Mouse (Mus musculus): ENCODE results near the gene Hnrnpul1.

The Hnrnpul1 gene

GRCm38 (mm10) chr7:25785752-25786151 lies 31.2 kb upstream of the Hnrnpul1 start:
- no peak for DNase-seq (ENCODE audit: low read depth, low spot score)
- Histone ChIP-seq H3K36me3 (ENCODE audit: control insufficient read depth, insufficient read depth, low read length, poor library complexity, severe bottlenecking) (no peaks in the 10 kb centered on the region), H3K27me3 (ENCODE audit: control insufficient read depth, insufficient read depth, low read length, poor library complexity, severe bottlenecking) (no peaks in the 10 kb centered on the region)

- Histone ChIP-seq H3K27me3 (ENCODE audit: control insufficient read depth, insufficient read depth, low read length, poor library complexity, severe bottlenecking) (no peaks in the 10 kb centered on the region), H3K36me3 (ENCODE audit: control insufficient read depth, insufficient read depth, low read length, poor library complexity, severe bottlenecking) (no peaks in the 10 kb centered on the region)
- no peak for DNase-seq (ENCODE audit: low read depth, low spot score)
These were observed 30.3 kb upstream of the Hnrnpul1 start for GRCm38 (mm10) chr7:25784808-25785207.

- no peak for DNase-seq (ENCODE audit: low read depth, low spot score)
- Histone ChIP-seq H3K27me3 (ENCODE audit: control insufficient read depth, insufficient read depth, low read length, poor library complexity, severe bottlenecking) (no peaks in the 10 kb centered on the region), H3K36me3 (ENCODE audit: control insufficient read depth, insufficient read depth, low read length, poor library complexity, severe bottlenecking) (no peaks in the 10 kb centered on the region)
These were observed 29.2 kb upstream of the Hnrnpul1 start for GRCm38 (mm10) chr7:25783746-25784145.

- DNase-seq (ENCODE audit: low read depth, low spot score) = no peak
- no peaks in the 10 kb centered on the region for H3K36me3 ChIP-seq (ENCODE audit: control insufficient read depth, insufficient read depth, low read length, poor library complexity, severe bottlenecking)
- H3K27me3 ChIP-seq (ENCODE audit: control insufficient read depth, insufficient read depth, low read length, poor library complexity, severe bottlenecking) = no peaks in the 10 kb centered on the region
These were observed 28.2 kb upstream of the Hnrnpul1 start for GRCm38 (mm10) chr7:25782744-25783143.

- DNase-seq (ENCODE audit: low read depth, low spot score) = no peak
- H3K27me3 ChIP-seq (ENCODE audit: control insufficient read depth, insufficient read depth, low read length, poor library complexity, severe bottlenecking) = no peaks in the 10 kb centered on the region
- no peaks in the 10 kb centered on the region for H3K36me3 ChIP-seq (ENCODE audit: control insufficient read depth, insufficient read depth, low read length, poor library complexity, severe bottlenecking)
These were observed 27.5 kb upstream of the Hnrnpul1 start for GRCm38 (mm10) chr7:25781937-25782610.

GRCm38 (mm10) chr7:25781321-25781936 lies 26.9 kb upstream of the Hnrnpul1 start:
- Histone ChIP-seq H3K36me3 (ENCODE audit: control insufficient read depth, insufficient read depth, low read length, poor library complexity, severe bottlenecking) (no peaks in the 10 kb centered on the region), H3K27me3 (ENCODE audit: control insufficient read depth, insufficient read depth, low read length, poor library complexity, severe bottlenecking) (no peaks in the 10 kb centered on the region)
- no peak for DNase-seq (ENCODE audit: low read depth, low spot score)

GRCm38 (mm10) chr7:25780753-25781152 lies 26.2 kb upstream of the Hnrnpul1 start:
- Histone ChIP-seq H3K36me3 (ENCODE audit: control insufficient read depth, insufficient read depth, low read length, poor library complexity, severe bottlenecking) (no peaks in the 10 kb centered on the region), H3K27me3 (ENCODE audit: control insufficient read depth, insufficient read depth, low read length, poor library complexity, severe bottlenecking) (no peaks in the 10 kb centered on the region)
- DNase-seq (ENCODE audit: low read depth, low spot score) = no peak

- Histone ChIP-seq H3K27me3 (ENCODE audit: control insufficient read depth, insufficient read depth, low read length, poor library complexity, severe bottlenecking) (no peaks in the 10 kb centered on the region), H3K36me3 (ENCODE audit: control insufficient read depth, insufficient read depth, low read length, poor library complexity, severe bottlenecking) (no peaks in the 10 kb centered on the region)
- no peak for DNase-seq (ENCODE audit: low read depth, low spot score)
These were observed 25.5 kb upstream of the Hnrnpul1 start for GRCm38 (mm10) chr7:25780021-25780420.

GRCm38 (mm10) chr7:25768229-25768628 lies 13.7 kb upstream of the Hnrnpul1 start:
- DNase-seq (ENCODE audit: low read depth, low spot score) = no peak
- Histone ChIP-seq H3K27me3 (ENCODE audit: control insufficient read depth, insufficient read depth, low read length, poor library complexity, severe bottlenecking) (no peaks in the 10 kb centered on the region), H3K36me3 (ENCODE audit: control insufficient read depth, insufficient read depth, low read length, poor library complexity, severe bottlenecking) (no peaks in the 10 kb centered on the region)

GRCm38 (mm10) chr7:25766108-25766507 lies 11.6 kb upstream of the Hnrnpul1 start:
- H3K36me3 ChIP-seq (ENCODE audit: control insufficient read depth, insufficient read depth, low read length, poor library complexity, severe bottlenecking) = no peaks in the 10 kb centered on the region
- no peak for DNase-seq (ENCODE audit: low read depth, low spot score)
- no peaks in the 10 kb centered on the region for H3K27me3 ChIP-seq (ENCODE audit: control insufficient read depth, insufficient read depth, low read length, poor library complexity, severe bottlenecking)

GRCm38 (mm10) chr7:25764221-25764620 lies 9.7 kb upstream of the Hnrnpul1 start:
- H3K27me3 ChIP-seq (ENCODE audit: control insufficient read depth, insufficient read depth, low read length, poor library complexity, severe bottlenecking) = no peaks in the 10 kb centered on the region
- no peaks in the 10 kb centered on the region for H3K36me3 ChIP-seq (ENCODE audit: control insufficient read depth, insufficient read depth, low read length, poor library complexity, severe bottlenecking)
- no peak for DNase-seq (ENCODE audit: low read depth, low spot score)

- no peaks in the 10 kb centered on the region for H3K36me3 ChIP-seq (ENCODE audit: control insufficient read depth, insufficient read depth, low read length, poor library complexity, severe bottlenecking)
- H3K27me3 ChIP-seq (ENCODE audit: control insufficient read depth, insufficient read depth, low read length, poor library complexity, severe bottlenecking) = no peaks in the 10 kb centered on the region
- DNase-seq (ENCODE audit: low read depth, low spot score) = no peak
These were observed 9.1 kb upstream of the Hnrnpul1 start for GRCm38 (mm10) chr7:25763678-25764077.

- no peak for DNase-seq (ENCODE audit: low read depth, low spot score)
- H3K27me3 ChIP-seq (ENCODE audit: control insufficient read depth, insufficient read depth, low read length, poor library complexity, severe bottlenecking) = no peaks in the 10 kb centered on the region
- no peaks in the 10 kb centered on the region for H3K36me3 ChIP-seq (ENCODE audit: control insufficient read depth, insufficient read depth, low read length, poor library complexity, severe bottlenecking)
These were observed 6.8 kb upstream of the Hnrnpul1 start for GRCm38 (mm10) chr7:25761354-25761753.

GRCm38 (mm10) chr7:25756011-25756410 lies 1.5 kb upstream of the Hnrnpul1 start:
- DNase-seq (ENCODE audit: low read depth, low spot score) = peak; percentile 97
- no peaks in the 10 kb centered on the region for H3K36me3 ChIP-seq (ENCODE audit: control insufficient read depth, insufficient read depth, low read length, poor library complexity, severe bottlenecking)
- H3K27me3 ChIP-seq (ENCODE audit: control insufficient read depth, insufficient read depth, low read length, poor library complexity, severe bottlenecking) = no peaks in the 10 kb centered on the region

- H3K27me3 ChIP-seq (ENCODE audit: control insufficient read depth, insufficient read depth, low read length, poor library complexity, severe bottlenecking) = no peaks in the 10 kb centered on the region
- peaks cover 2% of the 10 kb centered on the region; the same call in 1 of the 2 replicates for H3K36me3 ChIP-seq (ENCODE audit: control insufficient read depth, insufficient read depth, low read length, poor library complexity, severe bottlenecking)
- no peak for DNase-seq (ENCODE audit: low read depth, low spot score)
These were observed 894 bp upstream of the Hnrnpul1 start for GRCm38 (mm10) chr7:25755468-25755833.

- H3K27me3 ChIP-seq (ENCODE audit: control insufficient read depth, insufficient read depth, low read length, poor library complexity, severe bottlenecking) = no peaks in the 10 kb centered on the region
- H3K36me3 ChIP-seq (ENCODE audit: control insufficient read depth, insufficient read depth, low read length, poor library complexity, severe bottlenecking) = peaks cover 5% of the 10 kb centered on the region; the same call in 1 of the 2 replicates
- no peak for DNase-seq (ENCODE audit: low read depth, low spot score)
These were observed 169 bp downstream of the Hnrnpul1 start for GRCm38 (mm10) chr7:25754439-25754737.
